Mouse (Mus musculus) liver (tissue): ENCODE results near the gene Kcnip4.

Experiments used
- DNase-seq: peaks from one replicate; pipeline ENCODE4 v3.0.0-alpha.2; 2020; ENCODE audit warnings: mixed read lengths

The Kcnip4 gene

GRCm38 (mm10) chr5:48544784-48545734, 979.6 kb downstream of the Kcnip4 start:
- DNase-seq, result no peak

GRCm38 (mm10) chr5:48518035-48518434, 1006.7 kb downstream of the Kcnip4 start:
- no peak for DNase-seq

- DNase-seq, result no peak
Measured at GRCm38 (mm10) chr5:48513354-48513753, 1011.4 kb downstream of the Kcnip4 start.

GRCm38 (mm10) chr5:48511357-48511756, 1013.4 kb downstream of the Kcnip4 start:
- DNase-seq, result no peak

- no peak for DNase-seq
Measured at GRCm38 (mm10) chr5:48510241-48510640, 1014.5 kb downstream of the Kcnip4 start.

- DNase-seq, result no peak
Measured at GRCm38 (mm10) chr5:48509194-48509930, 1015.3 kb downstream of the Kcnip4 start.

GRCm38 (mm10) chr5:48503094-48503493, 1021.6 kb downstream of the Kcnip4 start:
- DNase-seq, result no peak

GRCm38 (mm10) chr5:48502442-48502841, 1022.3 kb downstream of the Kcnip4 start:
- DNase-seq, result no peak

- DNase-seq, result no peak
Measured at GRCm38 (mm10) chr5:48500204-48500603, 1024.5 kb downstream of the Kcnip4 start.

GRCm38 (mm10) chr5:48490864-48491477, 1033.7 kb downstream of the Kcnip4 start:
- DNase-seq, result no peak

GRCm38 (mm10) chr5:48489549-48490288, 1035.0 kb downstream of the Kcnip4 start:
- DNase-seq, result no peak

GRCm38 (mm10) chr5:48483112-48483511, 1041.6 kb downstream of the Kcnip4 start:
- no peak for DNase-seq

GRCm38 (mm10) chr5:48460221-48460620, 1064.5 kb downstream of the Kcnip4 start:
- DNase-seq, result no peak

- no peak for DNase-seq
Measured at GRCm38 (mm10) chr5:48448888-48449287, 1075.8 kb downstream of the Kcnip4 start.

GRCm38 (mm10) chr5:48430459-48430858, 1094.2 kb downstream of the Kcnip4 start:
- DNase-seq, result no peak

- DNase-seq, result no peak
Measured at GRCm38 (mm10) chr5:48421957-48422356, 1102.8 kb downstream of the Kcnip4 start.

GRCm38 (mm10) chr5:48419741-48420140, 1105.0 kb downstream of the Kcnip4 start:
- DNase-seq, result no peak

- DNase-seq, result no peak
Measured at GRCm38 (mm10) chr5:48412261-48412660, 1112.4 kb downstream of the Kcnip4 start.

GRCm38 (mm10) chr5:48411462-48411861, 1113.2 kb downstream of the Kcnip4 start:
- DNase-seq, result no peak

- DNase-seq, result no peak
Measured at GRCm38 (mm10) chr5:48410348-48410747, 1114.4 kb downstream of the Kcnip4 start.

- DNase-seq, result no peak
Measured at GRCm38 (mm10) chr5:48408276-48408675, 1116.4 kb downstream of the Kcnip4 start.

GRCm38 (mm10) chr5:48402497-48402896, 1122.2 kb downstream of the Kcnip4 start:
- peak; percentile 30 for DNase-seq
